Mouse (Mus musculus) neural tube, embryonic 14.5 days (tissue): ENCODE results near the gene Plk5. TPM values are rescaled to one million over a fixed set of nuclear protein-coding genes. Genes with fewer than 3 reads are reported as not detected.
A peak's percentile ranks its signal among the peaks of the same experiment; 100 is the strongest.

Experiments
- ATAC-seq: fragments of 200-750 bp; cut with Nextera tagmentation; 2 replicates; pipeline ENCODE4 v1.8.0; 2017; ENCODE audit warnings: low read depth, mild to moderate bottlenecking, moderate TSS enrichment, moderate library complexity
- H3K27ac ChIP-seq: fragments of 300-500 bp; sonication (generic); 2 replicates; pipeline ENCODE4 v1.5.1; 2014; ENCODE audit warnings: low read depth, mild to moderate bottlenecking, control low read depth, low read length, moderate library complexity, mixed read lengths
- H3K27me3 ChIP-seq: fragments of 300-500 bp; sonication (generic); 2 replicates; pipeline ENCODE4 v1.6.1; 2014; ENCODE audit warnings: low read length; ENCODE audit not compliant: control insufficient read depth, insufficient read depth
- H3K36me3 ChIP-seq: fragments of 300-500 bp; sonication (generic); 2 replicates; pipeline ENCODE4 v1.6.1; 2014; ENCODE audit warnings: low read length, mixed read lengths; ENCODE audit not compliant: control insufficient read depth, insufficient read depth
- H3K4me1 ChIP-seq: fragments of 300-500 bp; sonication (generic); 2 replicates; pipeline ENCODE4 v1.6.1; 2014; ENCODE audit warnings: low read length; ENCODE audit not compliant: control insufficient read depth, insufficient read depth
- H3K4me2 ChIP-seq: fragments of 300-500 bp; sonication (generic); 2 replicates; pipeline ENCODE4 v1.6.1; 2014; ENCODE audit warnings: mild to moderate bottlenecking, low read depth, low read length, control low read depth
- H3K4me3 ChIP-seq: fragments of 300-500 bp; sonication (generic); 2 replicates; pipeline ENCODE4 v1.5.1; 2014; ENCODE audit warnings: low read depth, low read length, control low read depth, mixed read lengths
- H3K9ac ChIP-seq: fragments of 300-500 bp; sonication (generic); replicated peaks from 2 replicates; pipeline ENCODE4 v1.6.1; 2014; ENCODE audit warnings: low read depth, mild to moderate bottlenecking, control low read depth, low read length, mixed read lengths
- H3K9me3 ChIP-seq: fragments of 300-500 bp; sonication (generic); 2 replicates; pipeline ENCODE4 v1.6.1; 2016; ENCODE audit warnings: low read length; ENCODE audit not compliant: control insufficient read depth
- WGBS: fragments of 180-500 bp; shearing (Covaris S2); extraction: QIAGEN DNeasy Blood & Tissue Kit; methylation state at CpG from one replicate; pipeline ENCODE4 v1.1.7; 2014; 5-methylcytosine and 5-hydroxymethylcytosine counted together
- polyA plus RNA-seq: library from polyadenylated mRNA; unstranded; fragments of >200 nt; fragmentation: Nextera tagmentation; extraction: Ambion mirVana; gene quantifications from 2 replicates; pipeline ENCODE4 v1.2.1, GENCODE M21; 2014

Plk5 gene
- polyA plus RNA-seq, 1 experiment from 2014 or later: 3.4 TPM

DNA sequence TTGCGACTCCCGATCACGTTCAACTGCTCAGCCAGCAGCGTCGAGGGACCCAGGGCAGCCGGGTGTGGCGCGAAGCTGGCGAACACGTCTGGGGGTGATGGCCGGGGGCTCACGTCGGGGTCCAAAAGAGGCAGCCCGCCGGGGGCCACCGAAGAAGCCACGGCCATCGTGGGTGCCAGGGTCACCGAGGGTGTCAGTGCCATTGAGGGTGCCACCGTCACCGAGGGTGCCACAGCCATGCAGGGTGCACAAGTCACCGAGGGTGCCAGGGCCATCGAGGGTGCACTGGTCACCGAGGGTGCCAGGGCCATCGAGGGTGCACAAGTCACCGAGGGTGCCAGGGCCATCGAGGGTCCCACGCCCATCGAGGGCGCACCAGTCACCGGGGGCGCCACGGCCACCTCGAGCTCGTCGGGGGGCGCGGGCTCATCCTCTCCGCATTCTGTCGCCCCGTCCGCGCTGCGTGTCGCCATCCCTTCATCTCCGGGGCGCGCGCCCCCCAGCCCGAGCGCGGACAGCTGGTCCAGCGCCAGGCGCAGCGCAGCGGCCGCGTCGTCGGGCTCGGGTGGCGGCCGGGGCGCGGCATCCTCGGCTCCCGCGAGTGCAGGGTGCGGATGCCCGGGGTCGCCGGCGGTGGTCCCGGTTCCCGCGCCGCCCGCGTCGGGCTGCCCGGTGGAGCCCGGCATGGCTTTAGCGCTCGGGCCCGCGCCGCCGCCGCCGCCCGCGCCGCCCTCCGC is 30.6 kb downstream of the Plk5 start:
- Histone ChIP-seq H3K9me3 (no peaks in the 10 kb centered on the region), H3K27ac (peak overlapping the region; percentile 97)
- 0 out of 2 replicates have a peak, but pooled peaks have one; percentile 2 for ATAC-seq

DNA sequence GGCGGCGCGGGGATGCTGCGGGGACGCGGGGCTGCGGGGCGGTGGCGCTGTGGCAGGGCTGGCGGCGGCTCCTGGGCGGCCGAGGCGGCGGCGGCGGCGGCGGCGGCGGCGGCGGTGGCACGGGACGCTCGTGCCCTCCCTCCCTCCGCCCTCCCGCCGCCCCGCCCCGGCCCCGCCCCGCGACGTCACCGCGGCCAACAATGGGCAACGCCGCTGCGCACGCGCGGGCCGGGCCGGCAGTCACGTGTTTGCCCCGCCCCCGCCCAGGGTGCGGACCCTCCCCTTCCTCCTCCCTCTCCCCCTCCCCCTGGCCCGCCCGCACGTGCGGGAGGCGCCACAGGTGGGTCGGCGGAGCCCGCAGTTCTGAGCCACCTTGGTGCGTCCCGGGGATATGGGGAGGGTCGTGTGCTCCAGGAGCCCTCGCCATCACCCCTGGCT is 31.3 kb downstream of the Plk5 start, which contains the start of gene Mex3d:
TSS of gene Mex3d (minus strand) at position 138 of the 438 bp plus-strand sequence.
- Histone ChIP-seq H3K27me3 (peaks cover 2% of the 10 kb centered on the region; the same call in 1 of the 2 replicates), H3K4me3 (peak within 1 kb of the TSS; percentile 93), H3K9me3 (no peaks in the 10 kb centered on the region), H3K9ac (peak within 1 kb of the TSS; percentile 100), H3K4me1 (peaks cover 29% of the 10 kb centered on the region), H3K27ac (peak within 1 kb of the TSS; percentile 97), H3K4me2 (peak within 1 kb of the TSS; percentile 99), H3K36me3 (peaks cover 36% of the 10 kb centered on the region)
- WGBS: 0% methylated on average over 4 of the region's 61 CpGs
- peak; percentile 29 for ATAC-seq

More for the DNA sequence above, 30.6 kb downstream of the Plk5 start:
- Histone ChIP-seq H3K27me3 (peaks cover 2% of the 10 kb centered on the region; the same call in 1 of the 2 replicates), H3K36me3 (peaks cover 36% of the 10 kb centered on the region), H3K4me3 (peak overlapping the region; percentile 93), H3K9ac (peak overlapping the region; percentile 100), H3K4me2 (peak overlapping the region; percentile 99), H3K4me1 (peaks cover 29% of the 10 kb centered on the region)
- under 1% methylated on average over 69 of the region's 94 CpGs for WGBS

DNA sequence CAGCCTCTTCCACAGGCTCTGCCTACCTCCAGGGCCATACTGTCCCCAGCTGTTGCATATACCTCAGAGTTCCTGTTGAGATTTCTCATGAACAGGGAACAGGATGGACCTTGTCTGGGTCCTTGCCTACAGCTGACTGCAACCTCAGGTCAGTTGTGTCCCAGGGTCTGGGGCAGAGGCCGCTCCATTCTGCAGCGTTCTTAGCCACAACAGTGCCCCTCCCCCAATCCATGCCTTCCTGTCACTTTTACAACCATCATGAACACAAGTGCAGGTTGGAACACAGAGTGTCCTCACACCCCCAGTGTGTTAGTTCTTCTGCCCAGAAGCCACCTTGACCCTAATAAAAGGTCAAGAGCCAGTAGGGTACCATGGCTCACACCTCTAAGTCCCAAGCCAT is 32.5 kb downstream of the Plk5 start:
- H3K36me3 ChIP-seq: peaks cover 39% of the 10 kb centered on the region
- H3K4me3 ChIP-seq: no peak overlapping the region
- WGBS: 22% methylated on average over 2 of the region's 2 CpGs
- no peaks in the 10 kb centered on the region for H3K9me3 ChIP-seq
- ATAC-seq: no peak
- peaks cover 21% of the 10 kb centered on the region for H3K4me1 ChIP-seq
- peaks cover 2% of the 10 kb centered on the region; the same call in 1 of the 2 replicates for H3K27me3 ChIP-seq
- no peak overlapping the region for H3K4me2 ChIP-seq
- no peak overlapping the region for H3K27ac ChIP-seq
- no peak overlapping the region for H3K9ac ChIP-seq

DNA sequence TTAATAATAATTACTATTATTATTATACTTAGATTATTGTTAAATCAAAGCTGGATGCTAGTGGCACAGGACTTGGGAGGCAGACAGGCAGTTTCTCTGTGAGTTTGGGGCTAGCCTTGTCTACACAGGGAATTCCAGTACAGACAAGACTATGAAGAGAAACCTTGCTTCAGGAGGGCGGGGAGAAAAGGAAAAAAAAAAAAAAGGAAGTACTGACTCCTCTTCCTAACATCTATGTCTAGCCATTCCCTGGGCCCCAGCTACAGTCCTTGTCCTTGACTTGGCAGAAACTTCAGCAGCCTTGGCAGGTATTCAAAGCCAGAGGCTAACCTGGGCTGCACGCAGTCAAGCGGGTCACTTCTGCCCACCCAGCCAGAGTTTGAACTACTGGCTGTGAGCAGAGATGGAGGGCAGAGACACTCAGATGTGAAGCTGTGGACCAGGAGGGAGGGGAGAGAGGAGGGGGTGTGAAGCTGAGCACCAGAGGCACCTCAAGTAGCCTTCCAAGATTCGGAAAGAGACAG is 33.0 kb downstream of the Plk5 start:
- peaks cover 16% of the 10 kb centered on the region for H3K4me1 ChIP-seq
- H3K4me2 ChIP-seq: no peak overlapping the region
- ATAC-seq: no peak
- 79% methylated on average over 4 of the region's 4 CpGs for WGBS
- H3K27me3 ChIP-seq: peaks cover 2% of the 10 kb centered on the region; the same call in 1 of the 2 replicates
- H3K27ac ChIP-seq: no peak overlapping the region
- H3K9me3 ChIP-seq: no peaks in the 10 kb centered on the region
- peaks cover 42% of the 10 kb centered on the region for H3K36me3 ChIP-seq
- no peak overlapping the region for H3K4me3 ChIP-seq
- no peak overlapping the region for H3K9ac ChIP-seq

DNA sequence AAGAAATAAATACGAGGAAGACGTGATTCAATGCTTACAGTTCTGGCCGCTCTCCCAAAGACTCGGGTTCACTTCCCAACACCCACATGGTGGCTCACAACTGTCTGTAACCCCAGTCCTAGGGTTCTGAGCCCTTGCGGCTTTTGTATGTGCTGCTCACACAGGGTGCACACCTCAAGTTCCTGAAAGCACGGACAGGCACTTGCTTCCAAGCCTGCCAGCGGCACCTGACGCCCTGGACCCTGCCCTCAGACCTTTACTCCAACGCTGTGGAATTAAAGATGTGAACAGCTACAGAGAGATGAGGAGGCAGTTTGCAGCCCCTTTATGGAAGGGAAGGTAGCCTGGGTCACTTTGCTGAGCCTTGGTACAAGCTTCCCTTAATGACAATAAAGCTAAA is 34.4 kb downstream of the Plk5 start:
- H3K36me3 ChIP-seq: peaks cover 47% of the 10 kb centered on the region

DNA sequence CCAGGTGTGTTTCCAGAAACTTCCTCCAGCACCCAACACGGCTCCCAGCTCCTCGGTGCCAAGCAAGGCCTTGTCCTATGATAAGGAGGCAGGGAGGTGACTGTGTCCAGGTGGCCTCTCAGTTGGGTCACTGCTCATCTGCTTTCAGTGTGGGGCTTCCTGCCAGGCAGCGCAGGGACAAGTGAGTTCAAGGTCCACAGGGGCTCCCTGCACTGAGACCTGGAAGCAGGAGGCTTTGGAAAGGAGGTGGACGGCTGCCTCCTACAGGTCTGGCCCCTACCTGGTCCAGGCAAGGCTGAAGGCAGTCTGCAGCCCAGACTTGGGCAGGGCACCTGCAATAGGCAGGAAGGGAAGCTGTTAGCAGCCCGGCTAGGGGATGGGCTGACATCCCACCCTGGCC is 36.4 kb downstream of the Plk5 start:
- H3K27ac ChIP-seq: no peak overlapping the region
- no peaks in the 10 kb centered on the region for H3K9me3 ChIP-seq
- no peak for ATAC-seq
- no peak overlapping the region for H3K4me2 ChIP-seq
- peaks cover 47% of the 10 kb centered on the region for H3K36me3 ChIP-seq
- no peak overlapping the region for H3K4me3 ChIP-seq
- H3K9ac ChIP-seq: no peak overlapping the region
- no peaks in the 10 kb centered on the region for H3K27me3 ChIP-seq
- 96% methylated on average over 5 of the region's 5 CpGs for WGBS
- peaks cover 18% of the 10 kb centered on the region for H3K4me1 ChIP-seq

More for the DNA sequence above, 34.4 kb downstream of the Plk5 start:
- Histone ChIP-seq H3K9me3 (no peaks in the 10 kb centered on the region), H3K27ac (no peak overlapping the region), H3K27me3 (peaks cover 2% of the 10 kb centered on the region; the same call in 1 of the 2 replicates), H3K9ac (no peak overlapping the region), H3K4me2 (no peak overlapping the region), H3K4me3 (no peak overlapping the region), H3K4me1 (peaks cover 8% of the 10 kb centered on the region)
- WGBS: 88% methylated on average over 9 of the region's 9 CpGs
- ATAC-seq: no peak

DNA sequence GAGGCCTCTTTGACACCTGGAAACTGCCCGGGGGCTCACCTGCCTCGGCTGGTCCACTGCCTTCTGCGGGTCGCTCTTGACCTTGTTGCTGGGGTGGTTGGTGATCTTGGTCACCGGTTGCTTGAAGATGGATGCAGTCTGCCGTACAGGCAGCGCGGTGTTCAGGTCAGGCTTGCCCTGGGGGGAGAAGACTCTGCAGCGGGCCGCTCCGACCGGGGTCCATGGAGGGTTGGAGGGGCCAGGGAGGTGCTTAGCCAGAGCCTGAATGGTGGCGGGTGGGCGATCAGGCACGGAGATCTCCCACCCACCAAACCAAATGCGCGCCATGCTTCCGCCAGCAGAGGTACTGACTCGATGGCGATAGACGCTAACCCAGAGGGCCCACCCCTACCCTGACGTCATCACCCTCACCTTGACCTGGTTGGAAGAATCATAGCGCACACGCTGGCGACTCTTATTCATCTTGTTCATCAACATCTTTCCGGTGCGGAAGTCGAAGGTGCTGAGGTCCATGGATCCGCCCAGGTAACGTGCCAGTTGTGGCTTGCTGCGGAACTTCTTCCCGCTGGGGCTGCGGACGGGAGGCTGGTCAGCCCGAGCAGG is 38.9 kb downstream of the Plk5 start:
- Histone ChIP-seq H3K9ac (no peak overlapping the region), H3K27me3 (no peaks in the 10 kb centered on the region), H3K9me3 (no peaks in the 10 kb centered on the region), H3K36me3 (peaks cover 47% of the 10 kb centered on the region), H3K4me3 (no peak overlapping the region), H3K4me1 (peaks cover 15% of the 10 kb centered on the region), H3K4me2 (no peak overlapping the region), H3K27ac (no peak overlapping the region)
- WGBS: 93% methylated on average over 35 of the region's 35 CpGs
- no peak for ATAC-seq

DNA sequence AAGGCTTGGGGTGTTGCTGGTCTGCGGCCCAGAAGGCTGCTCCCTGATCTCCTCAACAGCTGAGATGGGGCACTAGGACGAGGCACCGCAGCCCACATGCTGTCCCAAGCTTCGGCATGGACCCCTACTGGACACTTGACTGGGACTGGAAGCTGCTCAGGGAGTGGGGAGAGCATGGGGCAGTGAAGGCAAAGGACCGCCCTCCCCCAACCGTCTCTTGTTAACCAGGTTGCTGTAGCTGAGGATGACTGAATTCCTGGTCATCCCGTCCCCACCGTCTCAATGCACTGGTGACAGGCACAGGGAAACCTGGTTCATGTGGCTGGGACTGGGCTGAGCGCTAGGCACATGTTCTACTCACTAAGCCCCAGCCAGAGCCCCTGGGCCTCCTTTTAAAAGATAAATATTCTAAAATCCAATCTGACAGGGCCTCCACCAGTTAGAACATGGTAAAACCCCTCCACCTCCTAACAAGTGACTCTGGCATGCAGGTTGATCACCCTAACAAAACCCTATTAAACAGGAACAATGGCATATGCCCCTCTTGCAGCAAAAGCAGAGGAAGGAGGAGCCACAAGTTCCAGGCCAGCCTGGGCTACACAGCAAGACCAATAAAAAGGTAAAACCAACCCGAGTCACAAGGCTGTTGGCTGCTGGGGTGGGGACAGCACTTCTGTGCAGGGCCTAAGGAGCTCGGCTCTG is 40.7 kb downstream of the Plk5 start:
- Histone ChIP-seq H3K4me2 (peak overlapping the region; percentile 87), H3K9ac (no peak overlapping the region; the same call in none of the 2 replicates), H3K36me3 (peaks cover 39% of the 10 kb centered on the region), H3K4me3 (peak overlapping the region; percentile 67), H3K27me3 (no peaks in the 10 kb centered on the region), H3K4me1 (peaks cover 20% of the 10 kb centered on the region), H3K27ac (0 out of 2 replicates have a peak overlapping the region, but pooled peaks have one; percentile 98), H3K9me3 (no peaks in the 10 kb centered on the region)
- 89% methylated on average over 11 of the region's 11 CpGs for WGBS
- no peak for ATAC-seq
